Mouse (Mus musculus) cerebellum, postnatal 25 days (tissue): ENCODE measurements at regions not wholly inside any gene's neighbourhood (a gene's known extent, or its start where the extent isn't known, plus 50 kb on each side); places are given as distances from the start of the nearest gene placed in this dataset.
A peak's percentile ranks its signal among the peaks of the same experiment; 100 is the strongest.

ENCODE experiments used
- DNase-seq, 2 experiments: peaks; one replicate each; pipeline ENCODE4 v3.0.0; 2021; ENCODE audit warnings: mixed read lengths in 2 of 2

- no peak for DNase-seq
Observed at GRCm38 (mm10) chr12:94470981-94471380, 1221.0 kb upstream of the Flrt2 start.

- no peak for DNase-seq
Observed at GRCm38 (mm10) chr12:94488721-94489120, 1203.3 kb upstream of the Flrt2 start.

GRCm38 (mm10) chr12:94508099-94508498 is 1183.9 kb upstream of the Flrt2 start:
- DNase-seq, result peak in 1 of 2 experiments; percentile 3

- no peak for DNase-seq
Observed at GRCm38 (mm10) chr12:94509855-94510254, 1182.2 kb upstream of the Flrt2 start.

- no peak for DNase-seq
Observed at GRCm38 (mm10) chr12:94544706-94545105, 1147.3 kb upstream of the Flrt2 start.

- no peak for DNase-seq
Observed at GRCm38 (mm10) chr12:94560374-94561194, 1131.4 kb upstream of the Flrt2 start.

- no peak for DNase-seq
Observed at GRCm38 (mm10) chr12:94574981-94575380, 1117.0 kb upstream of the Flrt2 start.

- no peak for DNase-seq
Observed at GRCm38 (mm10) chr12:94580345-94580744, 1111.7 kb upstream of the Flrt2 start.

- DNase-seq, result no peak
Observed at GRCm38 (mm10) chr12:94584309-94584708, 1107.7 kb upstream of the Flrt2 start.

- no peak for DNase-seq
Observed at GRCm38 (mm10) chr12:94587031-94587430, 1105.0 kb upstream of the Flrt2 start.

GRCm38 (mm10) chr12:94588599-94588998 is 1103.4 kb upstream of the Flrt2 start:
- DNase-seq, result no peak

- DNase-seq, result no peak
Observed at GRCm38 (mm10) chr12:94589033-94589432, 1103.0 kb upstream of the Flrt2 start.

GRCm38 (mm10) chr12:94605566-94605965 is 1086.5 kb upstream of the Flrt2 start:
- DNase-seq, result peak in 1 of 2 experiments; percentile 7

GRCm38 (mm10) chr12:94636555-94636954 is 1055.5 kb upstream of the Flrt2 start:
- no peak for DNase-seq

- no peak for DNase-seq
Observed at GRCm38 (mm10) chr12:94640153-94640552, 1051.9 kb upstream of the Flrt2 start.

- DNase-seq, result peak; percentile 31 to 48
Observed at GRCm38 (mm10) chr12:94645302-94645701, 1046.7 kb upstream of the Flrt2 start.

- no peak for DNase-seq
Observed at GRCm38 (mm10) chr12:94670035-94670434, 1022.0 kb upstream of the Flrt2 start.

- DNase-seq, result no peak
Observed at GRCm38 (mm10) chr12:94674925-94675324, 1017.1 kb upstream of the Flrt2 start.

GRCm38 (mm10) chr12:94691341-94692029 is 1000.5 kb upstream of the Flrt2 start:
- DNase-seq, result no peak

- no peak for DNase-seq
Observed at GRCm38 (mm10) chr12:94731391-94731790, 960.6 kb upstream of the Flrt2 start.

GRCm38 (mm10) chr12:94733179-94733578 is 958.8 kb upstream of the Flrt2 start:
- no peak for DNase-seq

GRCm38 (mm10) chr12:94737263-94737662 is 954.8 kb upstream of the Flrt2 start:
- no peak for DNase-seq

GRCm38 (mm10) chr12:94749747-94750515 is 942.1 kb upstream of the Flrt2 start:
- DNase-seq, result no peak
